Mouse (Mus musculus) liver, embryonic 14.5 days (tissue): ENCODE results near the gene Tmem266.

Experiments used
- CTCF ChIP-seq: IDR thresholded peaks from 2 replicates; pipeline ENCODE4 v1.5.1; 2016; ENCODE audit warnings: antibody characterized with exemption, low read depth, control low read depth
- EP300 ChIP-seq: IDR thresholded peaks from 2 replicates; pipeline ENCODE4 v1.6.1; 2016; ENCODE audit warnings: antibody characterized with exemption, low read depth

DNA sequence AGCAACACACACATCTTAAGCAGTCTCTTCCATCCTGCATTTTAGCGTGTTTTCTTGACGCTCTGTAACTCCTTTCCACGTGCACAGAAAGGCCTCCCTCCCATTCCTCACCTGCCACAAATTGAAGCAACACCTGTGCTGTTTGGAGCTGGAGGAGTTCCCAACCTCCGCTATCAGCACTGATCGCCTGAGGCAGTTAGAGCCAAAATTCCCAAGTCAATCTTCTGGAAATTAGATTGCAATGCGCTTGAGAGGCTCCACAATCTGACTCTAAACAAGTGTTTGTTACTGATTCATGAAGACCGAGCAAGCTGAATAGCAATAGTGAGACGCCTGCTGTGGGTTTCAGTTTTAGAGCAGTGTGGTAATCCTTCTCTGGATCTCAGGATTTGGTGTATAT lies 2.6 kb upstream of the Tmem266 start:
- TF ChIP-seq CTCF (no peak), EP300 (no peak)
